Mouse (Mus musculus) activated CD4-positive, CD25-positive, alpha-beta regulatory T cell, adult 9 weeks (primary cell): ENCODE data around the gene Trhde. TPM values are rescaled to one million over a fixed set of nuclear protein-coding genes. Genes with fewer than 3 reads are reported as not detected.

ENCODE experiments used
- polyA plus RNA-seq: library from polyadenylated mRNA; unstranded; fragments of 100-300 nt; shearing (Covaris generic); gene quantifications from one replicate; pipeline ENCODE4 v1.2.1, GENCODE M21; 2017

Trhde gene
- polyA plus RNA-seq: not detected

GRCm38 (mm10) chr10:114802161-114802651 is at the start of gene Trhde:
Trhde (minus strand) TSS chr10:114802307.

